Mouse (Mus musculus) central nervous system, embryonic 14 days (tissue): ENCODE results near the gene Btbd19. TPM values are rescaled to one million over a fixed set of nuclear protein-coding genes. Genes with fewer than 3 reads are reported as not detected.

Experiments
- polyA plus RNA-seq: library from polyadenylated mRNA; depleted of rRNA; stranded (reverse); fragments of >200 nt; gene quantifications from 2 replicates; pipeline ENCODE4 v1.2.3, GENCODE M21; 2012; rRNA removed

Gene Btbd19
- 7.2 and 9.3 TPM in 2 replicates for polyA plus RNA-seq

DNA sequence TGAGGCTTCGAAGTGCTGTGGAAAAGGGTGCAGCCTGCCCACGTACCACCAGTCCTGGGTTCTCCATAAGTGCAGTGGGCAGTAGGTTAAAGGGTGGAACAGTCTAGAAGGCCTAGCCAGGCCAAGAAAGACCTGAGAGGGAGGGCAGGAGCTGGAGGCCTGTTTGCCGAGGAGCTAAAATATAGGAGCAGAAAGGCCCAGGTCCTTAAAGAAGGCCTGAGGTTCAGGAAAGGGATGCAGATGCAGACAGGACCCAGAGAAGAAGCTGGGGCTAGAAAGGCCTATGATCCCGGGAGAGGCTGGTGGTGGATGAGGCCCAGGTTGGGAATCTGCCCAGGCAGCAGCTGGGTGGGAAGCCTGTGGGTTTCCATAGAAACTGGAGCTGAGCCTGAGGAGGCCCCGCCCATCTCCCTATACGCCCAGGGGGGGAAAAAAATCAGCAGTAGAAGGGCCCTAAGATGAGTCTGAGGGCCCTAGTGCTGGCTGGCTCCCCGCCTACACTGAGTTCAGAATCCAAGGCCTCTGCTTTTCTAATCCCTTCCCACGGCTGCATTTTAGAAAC lies at the start of gene Btbd19:
Gene Btbd19, minus strand, starts transcription at position 378 of the 562 bp plus-strand sequence.

DNA sequence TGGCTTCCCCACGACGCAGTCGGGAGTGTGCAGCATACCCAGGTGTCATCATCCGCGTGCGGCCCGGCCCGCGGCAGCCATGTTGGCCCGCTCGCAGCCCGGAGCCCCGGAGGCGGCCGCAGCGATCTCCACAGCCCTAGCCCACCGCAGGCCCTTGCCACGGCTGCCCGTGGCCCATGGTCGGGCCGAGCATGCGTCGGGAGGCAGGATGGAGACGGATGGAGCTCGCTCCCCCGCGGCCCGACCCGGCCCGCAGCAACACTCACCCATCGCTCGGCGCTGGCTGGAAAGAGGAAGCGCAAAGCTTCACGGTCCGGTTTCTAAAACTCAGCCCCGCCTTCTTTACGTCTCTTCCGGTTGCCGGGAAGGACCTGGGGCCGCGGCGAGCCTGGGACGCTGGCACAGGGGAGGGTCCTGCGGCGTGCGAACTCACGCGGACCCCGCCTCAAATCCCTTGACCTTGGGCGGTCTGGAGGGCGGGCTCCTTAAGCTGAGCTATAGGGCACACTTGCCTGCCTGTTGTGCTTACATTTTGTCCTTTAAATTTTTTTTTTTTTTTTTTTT lies 30.3 kb upstream of the Btbd19 start, which contains the start of gene Rps8:
Gene Rps8, minus strand, starts transcription at position 452 of the 564 bp plus-strand sequence.

DNA sequence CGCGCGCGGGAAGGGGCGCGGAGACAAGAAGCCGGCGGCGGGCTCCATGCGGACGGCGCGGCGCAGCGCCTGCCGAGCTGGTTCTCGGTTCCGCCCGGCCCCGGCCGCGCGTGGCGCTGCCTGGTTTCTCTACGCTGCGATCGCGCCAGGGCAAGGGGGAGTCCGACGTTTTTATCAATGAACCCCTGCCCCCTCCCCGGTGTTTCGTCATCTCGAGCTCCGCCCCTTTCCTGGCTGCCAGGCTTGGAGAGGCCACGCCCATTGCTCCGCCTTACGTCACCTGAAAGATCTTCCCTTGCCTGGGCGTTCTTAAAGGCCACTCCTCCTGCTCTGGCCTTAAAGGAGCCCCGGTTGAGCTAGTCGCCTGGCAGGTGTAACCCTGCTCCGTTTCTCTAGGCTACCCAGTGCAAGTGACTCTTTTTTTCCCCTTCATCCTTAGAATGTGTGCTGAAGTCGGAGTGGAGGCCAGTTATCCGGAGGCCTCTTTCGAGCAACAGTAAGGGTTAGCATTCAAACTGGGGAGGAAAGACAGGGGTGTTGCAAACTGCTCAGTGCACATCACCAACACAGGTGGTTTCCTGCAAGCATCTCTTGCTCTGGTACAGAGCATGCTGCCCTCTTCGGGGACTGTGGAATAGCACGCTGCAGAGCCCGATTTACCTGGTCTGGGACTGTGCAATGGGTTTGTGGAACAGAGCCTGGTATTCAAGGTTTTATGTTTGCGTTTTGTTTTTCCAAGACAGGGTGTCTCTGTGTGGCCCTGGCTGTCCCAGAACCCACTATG lies 8.5 kb upstream of the Btbd19 start, which contains the start of gene Plk3:
Gene Plk3, minus strand, starts transcription at position 147 of the 784 bp plus-strand sequence.

DNA sequence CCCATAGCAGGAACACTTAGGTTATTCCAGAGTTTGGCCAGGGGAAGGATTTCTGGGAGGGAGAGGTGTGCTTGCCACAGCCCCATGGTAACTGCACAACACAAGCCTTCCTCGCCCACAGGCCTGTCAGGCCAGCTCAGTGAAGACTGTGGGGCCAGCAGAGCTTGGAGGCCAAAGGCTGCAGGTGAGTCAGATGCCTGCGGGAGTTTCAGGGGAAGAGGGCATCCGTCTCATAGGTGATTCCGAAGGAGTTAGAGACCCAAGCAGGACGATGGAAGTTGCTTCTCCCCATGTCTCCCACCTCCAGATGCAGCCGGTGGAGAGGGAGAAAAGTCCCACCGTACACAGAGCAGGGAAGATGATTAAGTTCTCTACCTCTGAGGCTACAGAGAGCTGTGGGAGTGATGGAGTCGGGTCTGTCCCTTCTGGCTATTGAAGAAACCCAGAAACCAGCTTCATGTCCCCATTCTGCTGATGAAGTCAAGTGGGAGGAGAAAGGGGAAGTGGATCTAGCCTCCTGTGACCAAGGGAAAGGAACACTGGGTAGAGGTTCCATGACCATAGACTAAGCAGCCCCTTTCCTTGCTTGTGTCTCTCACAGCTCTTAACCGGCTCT lies 1.3 kb upstream of the Btbd19 start, which contains the start of gene Tctex1d4:
Gene Tctex1d4, plus strand, starts transcription at position 120 of the 616 bp plus-strand sequence.

DNA sequence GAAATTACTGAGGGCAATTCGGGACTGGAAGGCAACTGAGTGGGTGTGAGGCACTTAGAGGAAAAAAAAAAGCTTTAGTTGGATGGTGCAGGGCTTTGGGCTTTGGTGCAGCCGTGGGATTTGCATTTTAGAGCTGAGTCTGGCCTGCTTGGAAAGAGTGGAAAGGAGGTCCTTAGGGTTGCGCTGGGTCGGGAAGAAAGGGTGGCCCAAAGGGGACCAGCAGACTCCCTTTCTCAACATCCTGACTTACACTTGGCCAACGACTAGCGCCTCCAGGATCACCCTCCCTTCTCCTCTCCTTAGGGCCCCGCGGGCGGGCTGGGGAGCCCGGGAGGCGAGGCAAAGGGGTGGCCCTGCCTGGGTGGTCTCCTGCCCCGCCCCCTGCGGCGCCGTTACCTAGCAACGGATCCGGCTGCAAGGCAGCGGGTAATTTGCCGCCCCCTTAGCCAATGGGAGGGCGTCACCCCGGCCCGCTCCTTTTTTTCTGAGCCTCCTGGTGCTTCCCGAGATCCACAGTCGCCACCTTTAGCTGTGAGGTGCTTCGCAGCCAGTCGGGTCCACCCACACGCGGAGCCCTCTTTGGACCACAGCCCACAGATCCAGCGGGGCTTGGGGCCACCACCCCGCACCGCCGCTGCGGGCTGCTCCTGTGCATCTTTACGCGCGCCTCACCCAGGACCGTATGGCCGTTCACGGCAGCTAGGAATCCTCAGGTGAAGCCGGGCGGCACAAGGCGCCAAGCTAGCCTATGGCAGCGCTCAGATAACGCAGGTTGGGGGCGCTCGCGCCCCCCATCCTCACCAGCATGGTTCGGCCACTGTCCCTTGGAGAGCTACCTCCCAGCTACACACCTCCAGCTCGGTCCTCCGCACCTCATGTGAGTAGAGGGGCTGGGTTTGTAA lies 29.7 kb downstream of the Btbd19 start, which contains the start of gene Ptch2:
Gene Ptch2, plus strand, starts transcription at position 525 of the 902 bp plus-strand sequence.

Other genes starting within 250 kb of the Btbd19 start
- gene Zswim5, start 248.3 kb downstream of the Btbd19 start, polyA plus RNA-seq: 22.0 and 27.1 TPM in 2 replicates
- 59.3 and 62.9 TPM in 2 replicates for gene Urod, start 131.3 kb downstream of the Btbd19 start, polyA plus RNA-seq
- 51.7 and 57.8 TPM in 2 replicates for gene Hectd3, start 130.4 kb downstream of the Btbd19 start, polyA plus RNA-seq
- gene Eif2b3, start 106.3 kb downstream of the Btbd19 start, polyA plus RNA-seq: 31.6 and 32.5 TPM in 2 replicates
- 9.2 and 13.2 TPM in 2 replicates for gene Ptch2, start 29.6 kb downstream of the Btbd19 start, polyA plus RNA-seq
- gene Tctex1d4, start 1.1 kb upstream of the Btbd19 start, polyA plus RNA-seq: 0.45 and 0.58 TPM in 2 replicates
- 16.9 and 18.0 TPM in 2 replicates for gene Plk3, start 8.2 kb upstream of the Btbd19 start, polyA plus RNA-seq
- 1,168 and 1,206 TPM in 2 replicates for gene Rps8, start 30.5 kb upstream of the Btbd19 start, polyA plus RNA-seq
- gene Kif2c, start 56.9 kb upstream of the Btbd19 start, polyA plus RNA-seq: 21.5 and 30.5 TPM in 2 replicates
- gene Tmem53, start 126.2 kb upstream of the Btbd19 start, polyA plus RNA-seq: 5.0 and 6.8 TPM in 2 replicates
- 1.2 and 1.3 TPM in 2 replicates for gene Armh1, start 126.4 kb upstream of the Btbd19 start, polyA plus RNA-seq